Mouse (Mus musculus) heart, adult 2 months (tissue): ENCODE data around the gene Mrpl22. TPM values are rescaled to one million over a fixed set of nuclear protein-coding genes. Genes with fewer than 3 reads are reported as not detected.

Source experiments
- DNase-seq, 2 experiments: peaks; one replicate each; pipeline ENCODE4 v3.0.0; 2021
- H3K27ac ChIP-seq: fragments of 200-600 bp; 2 replicates; pipeline ENCODE4 v1.8.1; 2022
- H3K27me3 ChIP-seq: fragments of 200-500 bp; 2 replicates; pipeline ENCODE4 v1.6.1; 2012; ENCODE audit warnings: mild to moderate bottlenecking, low read length, inconsistent platforms, mixed read lengths; ENCODE audit not compliant: control insufficient read depth, insufficient read depth
- H3K36me3 ChIP-seq: fragments of 200-500 bp; 2 replicates; pipeline ENCODE4 v1.6.1; 2012; ENCODE audit warnings: low read length, inconsistent platforms; ENCODE audit not compliant: control insufficient read depth, insufficient read depth
- H3K4me1 ChIP-seq: fragments of 200-500 bp; 2 replicates; pipeline ENCODE4 v1.6.1; 2011; ENCODE audit warnings: low read length; ENCODE audit not compliant: control insufficient read depth, insufficient read depth
- H3K4me3 ChIP-seq: fragments of 200-600 bp; 2 replicates; pipeline ENCODE4 v1.8.1; 2022
- H3K79me2 ChIP-seq: fragments of 200-500 bp; replicated peaks from 2 replicates; pipeline ENCODE4 v1.6.1; 2012; ENCODE audit warnings: mild to moderate bottlenecking, inconsistent platforms, low read length, moderate library complexity, mixed read lengths; ENCODE audit not compliant: control insufficient read depth, insufficient read depth
- H3K9ac ChIP-seq: fragments of 200-500 bp; 2 replicates; pipeline ENCODE4 v1.6.1; 2012; ENCODE audit warnings: low read depth, mild to moderate bottlenecking, control low read depth, inconsistent platforms, low read length, mixed read lengths
- CTCF ChIP-seq: fragments of 200-600 bp; IDR thresholded peaks from 2 replicates; pipeline ENCODE4 v1.8.1; 2022; ENCODE audit warnings: antibody characterized with exemption, mild to moderate bottlenecking, moderate library complexity
- EP300 ChIP-seq: fragments of 200-500 bp; IDR thresholded peaks from 2 replicates; pipeline ENCODE4 v1.6.1; 2011; ENCODE audit warnings: low read depth, low read length, control low read depth; ENCODE audit not compliant: insufficient read depth
- POLR2A ChIP-seq: fragments of 200-500 bp; IDR thresholded peaks from 2 replicates; pipeline ENCODE4 v1.6.1; 2011; ENCODE audit warnings: mild to moderate bottlenecking, low read depth, low read length, control low read depth; ENCODE audit not compliant: insufficient read depth
- WGBS: fragments of 180-500 bp; shearing (Covaris S2); methylation state at CpG from one replicate; pipeline ENCODE4 v1.1.7; 2018; 5-methylcytosine and 5-hydroxymethylcytosine counted together
- intact Hi-C: fragments of 180-260 bp; cut with DNase I; formaldehyde crosslinking; loops from one replicate; pipeline ENCODE4 v1.15.1; 2025
- polyA plus RNA-seq: library from polyadenylated mRNA; depleted of rRNA; stranded (reverse); fragments of >200 nt; gene quantifications from 2 replicates; pipeline ENCODE4 v1.2.3, GENCODE M21; 2012
- total RNA-seq, 2 experiments: library from RNA; stranded (reverse); gene quantifications; 2 replicates each; pipeline ENCODE4 v1.2.3; 2021

Gene Mrpl22
- total and polyA plus RNA-seq, 3 experiments: 48.6 to 53.9 (median 50.7) TPM

DNA sequence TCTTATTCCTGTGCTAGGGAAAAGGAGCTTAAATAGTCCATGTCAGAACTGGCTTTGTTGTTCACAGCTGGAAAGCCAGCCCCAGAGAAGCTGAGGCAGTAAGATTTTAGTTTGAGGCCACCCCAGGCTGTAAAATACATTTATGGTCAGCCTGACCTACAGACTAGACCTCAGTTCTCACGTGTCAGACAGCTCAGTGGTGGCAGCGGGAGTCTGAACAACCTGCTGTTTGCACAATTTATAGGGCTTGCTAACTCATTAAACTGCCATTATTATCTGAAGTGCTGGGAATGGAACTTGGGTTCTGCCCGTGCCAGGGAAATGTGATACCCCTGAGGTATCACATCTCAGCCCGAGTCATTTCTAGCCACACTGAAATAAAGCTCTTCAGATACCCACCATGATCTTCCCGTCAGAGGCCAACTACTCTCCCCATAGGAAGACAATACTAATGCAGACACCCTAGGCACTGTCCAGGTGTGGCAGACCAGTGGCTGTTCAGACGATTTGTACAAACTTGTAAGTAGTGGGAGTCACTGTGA is 42.1 kb upstream of the Mrpl22 start:
- DNase-seq: no peak
- peaks cover 3% of the 10 kb centered on the region; the same call in 1 of the 2 replicates for H3K4me1 ChIP-seq
- 60% methylated on average over 6 of the region's 6 CpGs for WGBS
- H3K9ac ChIP-seq: no peak overlapping the region
- no peaks in the 10 kb centered on the region for H3K79me2 ChIP-seq
- TF ChIP-seq EP300 (no peak), POLR2A (no peak), CTCF (no peak)
- H3K27ac ChIP-seq: no peak overlapping the region
- H3K4me3 ChIP-seq: no peak overlapping the region
- H3K36me3 ChIP-seq: no peaks in the 10 kb centered on the region; the same call in 1 of the 2 replicates
- intact Hi-C loops: no loop called here
- H3K27me3 ChIP-seq: no peaks in the 10 kb centered on the region

DNA sequence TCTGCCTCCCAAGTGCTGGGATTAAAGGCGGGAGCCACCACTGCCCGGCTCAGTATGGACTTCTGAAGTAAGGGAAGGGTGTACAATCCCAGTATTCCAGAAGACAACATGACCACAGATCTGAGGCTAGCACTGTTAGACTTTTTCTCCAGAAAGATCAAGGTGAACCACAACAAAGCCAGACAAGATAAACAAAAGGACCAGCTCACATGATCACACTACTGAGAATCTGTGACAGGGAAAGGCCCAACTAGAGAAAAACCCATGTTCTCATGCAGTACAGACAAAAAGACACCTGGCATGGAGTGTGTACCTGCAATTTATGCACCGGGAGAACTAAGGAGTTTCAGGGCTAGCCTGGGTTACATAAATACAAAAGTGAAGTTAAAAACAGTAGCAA is 39.4 kb upstream of the Mrpl22 start:
- Histone ChIP-seq H3K4me3 (no peak overlapping the region), H3K27ac (no peak overlapping the region), H3K79me2 (no peaks in the 10 kb centered on the region), H3K27me3 (no peaks in the 10 kb centered on the region), H3K4me1 (no peaks in the 10 kb centered on the region; the same call in 1 of the 2 replicates), H3K9ac (no peak overlapping the region), H3K36me3 (no peaks in the 10 kb centered on the region; the same call in 1 of the 2 replicates)
- no peak for TF ChIP-seq CTCF
- no peak for TF ChIP-seq POLR2A
- TF ChIP-seq EP300: no peak
- intact Hi-C loops: no loop called here
- no peak for DNase-seq
- 92% methylated on average over 3 of the region's 3 CpGs for WGBS

DNA sequence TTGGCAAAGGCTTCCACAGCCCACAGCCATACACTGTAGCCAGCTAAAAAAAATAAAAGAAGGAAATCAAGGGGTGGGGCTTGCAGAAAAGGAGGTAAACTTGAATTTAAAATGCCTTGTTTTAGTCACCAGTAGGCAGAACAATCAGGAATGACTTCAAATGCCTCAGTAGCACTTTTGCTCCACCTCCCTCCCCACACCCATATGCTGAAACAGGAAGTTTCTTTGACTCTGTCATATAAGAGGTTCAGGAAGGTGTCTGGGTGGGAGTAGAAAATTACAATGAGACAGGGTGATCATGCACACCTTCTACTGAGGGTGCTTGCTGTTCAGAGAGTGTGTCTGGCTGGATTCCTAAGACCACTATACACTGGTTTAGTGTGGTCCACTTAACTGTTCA is 36.6 kb upstream of the Mrpl22 start:
- DNase-seq: no peak
- Histone ChIP-seq H3K27me3 (no peaks in the 10 kb centered on the region), H3K36me3 (no peaks in the 10 kb centered on the region), H3K4me1 (no peaks in the 10 kb centered on the region), H3K79me2 (no peaks in the 10 kb centered on the region), H3K27ac (no peak overlapping the region), H3K9ac (no peak overlapping the region), H3K4me3 (no peak overlapping the region)
- intact Hi-C loops: no loop called here
- TF ChIP-seq POLR2A: no peak

DNA sequence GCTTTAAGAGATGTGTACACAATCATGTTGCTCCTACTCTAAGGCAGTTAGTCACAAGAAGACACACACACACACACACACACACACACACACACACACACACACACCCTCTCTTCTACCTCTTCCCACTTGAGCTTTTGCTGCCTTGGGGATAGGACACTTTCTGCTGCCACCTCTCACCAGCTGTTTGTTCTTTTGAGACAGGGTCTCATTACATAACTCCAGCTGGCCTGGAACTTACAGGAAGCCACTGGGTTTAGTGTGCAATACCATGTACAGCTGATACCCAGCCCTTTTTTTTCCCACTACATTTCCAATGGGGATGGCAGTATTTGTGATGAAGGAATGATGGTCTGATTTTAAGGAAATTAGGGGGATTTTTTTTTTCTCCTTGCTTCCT is 36.2 kb upstream of the Mrpl22 start:
- H3K9ac ChIP-seq: no peak overlapping the region
- no peak for DNase-seq
- H3K79me2 ChIP-seq: no peaks in the 10 kb centered on the region
- intact Hi-C loops: no loop called here
- no peaks in the 10 kb centered on the region for H3K27me3 ChIP-seq
- no peak overlapping the region for H3K4me3 ChIP-seq
- H3K36me3 ChIP-seq: no peaks in the 10 kb centered on the region
- H3K27ac ChIP-seq: no peak overlapping the region
- TF ChIP-seq POLR2A: no peak
- no peak for TF ChIP-seq EP300
- TF ChIP-seq CTCF: no peak
- H3K4me1 ChIP-seq: no peaks in the 10 kb centered on the region; the same call in 1 of the 2 replicates

DNA sequence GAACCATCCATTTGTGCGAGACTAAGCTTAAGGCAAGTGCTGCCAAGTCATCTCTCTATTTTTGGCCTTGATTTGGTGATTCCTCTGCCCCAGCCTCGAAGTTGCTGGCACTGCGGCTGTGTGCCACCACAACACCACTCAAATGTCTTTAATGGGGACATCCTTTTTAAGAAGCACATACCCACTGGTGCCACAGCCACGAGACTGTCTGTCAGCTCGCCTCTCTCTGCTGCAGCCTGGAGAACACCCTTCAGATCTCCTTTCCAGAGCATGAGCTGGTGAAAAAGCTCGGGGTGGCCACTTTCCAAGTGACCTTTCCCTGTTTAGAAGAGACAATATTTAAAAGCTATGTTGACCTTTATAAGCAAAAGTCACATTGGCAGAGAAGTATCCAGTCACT is 34.8 kb upstream of the Mrpl22 start:
- H3K36me3 ChIP-seq: no peaks in the 10 kb centered on the region
- DNase-seq: no peak
- no peaks in the 10 kb centered on the region for H3K79me2 ChIP-seq
- no peak overlapping the region for H3K4me3 ChIP-seq
- no peak overlapping the region for H3K27ac ChIP-seq
- intact Hi-C loops: no loop called here
- no peak for TF ChIP-seq CTCF
- TF ChIP-seq EP300: no peak
- no peak for TF ChIP-seq POLR2A
- WGBS: 65% methylated on average over 6 of the region's 6 CpGs
- no peaks in the 10 kb centered on the region; the same call in 1 of the 2 replicates for H3K4me1 ChIP-seq
- H3K9ac ChIP-seq: no peak overlapping the region
- no peaks in the 10 kb centered on the region for H3K27me3 ChIP-seq

DNA sequence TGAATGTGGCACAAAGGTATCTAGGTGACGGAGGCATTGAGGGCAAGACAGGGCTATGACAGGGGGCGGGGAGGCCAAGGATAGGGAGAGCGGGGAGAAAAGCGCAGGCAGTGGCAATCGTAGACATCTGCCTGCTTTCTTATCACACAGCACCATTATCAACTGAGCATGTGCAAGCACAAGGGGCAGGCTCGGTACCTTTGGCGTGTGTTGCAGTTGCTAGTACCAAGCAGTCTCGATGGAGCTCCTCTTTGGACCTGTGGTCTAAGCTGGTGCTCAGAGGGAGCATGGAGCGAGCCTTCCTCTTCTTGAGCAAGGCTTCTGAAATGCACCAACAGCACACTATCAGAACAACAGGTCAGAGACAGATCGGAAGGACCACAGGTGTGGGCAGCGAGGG is 32.6 kb upstream of the Mrpl22 start:
- no peak for TF ChIP-seq CTCF
- TF ChIP-seq POLR2A: no peak
- no peak for TF ChIP-seq EP300
- Histone ChIP-seq H3K27ac (no peak overlapping the region), H3K27me3 (no peaks in the 10 kb centered on the region), H3K9ac (no peak overlapping the region), H3K4me3 (no peak overlapping the region), H3K36me3 (no peaks in the 10 kb centered on the region), H3K79me2 (no peaks in the 10 kb centered on the region), H3K4me1 (no peaks in the 10 kb centered on the region; the same call in 1 of the 2 replicates)
- intact Hi-C loops: no loop called here
- 87% methylated on average over 11 of the region's 11 CpGs for WGBS
- DNase-seq: no peak

DNA sequence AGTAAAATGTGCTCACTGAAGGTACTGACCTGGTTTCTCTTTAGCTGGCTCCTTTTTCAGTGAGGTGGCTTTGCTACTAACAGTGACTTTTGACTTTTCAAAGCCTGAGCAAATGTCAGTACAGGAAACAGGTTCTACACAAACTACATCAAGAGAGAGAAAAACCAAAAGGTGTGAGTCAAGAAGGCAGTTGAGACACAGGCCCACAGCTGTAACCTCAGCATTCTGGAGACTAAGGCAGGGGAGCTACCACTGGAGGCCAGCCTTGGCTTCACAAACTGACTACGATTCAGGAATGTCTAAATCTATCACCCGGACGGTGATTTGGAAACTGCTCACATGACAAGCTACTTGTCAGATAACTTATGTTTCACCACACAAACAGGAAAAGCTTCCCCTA is 32.0 kb upstream of the Mrpl22 start:
- H3K9ac ChIP-seq: no peak overlapping the region
- no peak overlapping the region for H3K4me3 ChIP-seq
- no peak for TF ChIP-seq CTCF
- no peak for TF ChIP-seq EP300
- TF ChIP-seq POLR2A: no peak
- H3K36me3 ChIP-seq: no peaks in the 10 kb centered on the region
- no peaks in the 10 kb centered on the region; the same call in 1 of the 2 replicates for H3K4me1 ChIP-seq
- H3K27ac ChIP-seq: no peak overlapping the region
- intact Hi-C loops: no loop called here
- H3K27me3 ChIP-seq: no peaks in the 10 kb centered on the region
- no peaks in the 10 kb centered on the region for H3K79me2 ChIP-seq
- no peak for DNase-seq
- WGBS: 51% methylated on average over 3 of the region's 3 CpGs
